Mouse (Mus musculus) kidney, adult 8-10 months (tissue): ENCODE results near the gene Zfp800.

Experiments
- DNase-seq, 2 experiments: peaks; one replicate each; pipeline ENCODE4 v3.0.0; 2022

The Zfp800 gene

GRCm38 (mm10) chr6:28308929-28309328 is 88.9 kb downstream of the Zfp800 start:
- DNase-seq = no peak

- no peak for DNase-seq
These were observed 91.1 kb downstream of the Zfp800 start for GRCm38 (mm10) chr6:28306702-28307101.

GRCm38 (mm10) chr6:28296306-28296705 is 101.5 kb downstream of the Zfp800 start:
- DNase-seq = no peak

GRCm38 (mm10) chr6:28295581-28295980 is 102.2 kb downstream of the Zfp800 start:
- DNase-seq = no peak

- no peak for DNase-seq
These were observed 105.0 kb downstream of the Zfp800 start for GRCm38 (mm10) chr6:28292810-28293209.

DNA sequence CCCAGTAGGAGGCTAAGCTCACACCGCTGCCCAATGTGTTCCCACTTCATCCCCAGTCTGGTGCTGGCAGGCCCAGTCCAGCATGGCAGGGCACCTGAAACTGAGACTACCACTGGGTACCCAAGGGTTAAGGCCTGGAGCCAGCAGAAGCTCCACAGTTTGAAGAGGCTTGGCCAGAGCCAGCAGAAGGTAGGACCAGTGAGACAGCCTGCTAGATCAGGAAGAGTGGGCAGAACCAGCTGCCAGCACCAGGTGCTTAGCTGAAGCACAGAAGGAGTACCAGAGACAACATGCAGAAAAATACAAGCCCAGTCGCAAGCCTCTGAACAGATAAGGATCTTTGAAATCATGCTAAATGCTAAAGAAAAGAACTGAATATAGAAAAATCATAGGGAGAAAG is 117.9 kb downstream of the Zfp800 start:
- DNase-seq = no peak

GRCm38 (mm10) chr6:28262198-28262621 is 135.6 kb downstream of the Zfp800 start:
- DNase-seq = peak; percentile 39 to 53

DNA sequence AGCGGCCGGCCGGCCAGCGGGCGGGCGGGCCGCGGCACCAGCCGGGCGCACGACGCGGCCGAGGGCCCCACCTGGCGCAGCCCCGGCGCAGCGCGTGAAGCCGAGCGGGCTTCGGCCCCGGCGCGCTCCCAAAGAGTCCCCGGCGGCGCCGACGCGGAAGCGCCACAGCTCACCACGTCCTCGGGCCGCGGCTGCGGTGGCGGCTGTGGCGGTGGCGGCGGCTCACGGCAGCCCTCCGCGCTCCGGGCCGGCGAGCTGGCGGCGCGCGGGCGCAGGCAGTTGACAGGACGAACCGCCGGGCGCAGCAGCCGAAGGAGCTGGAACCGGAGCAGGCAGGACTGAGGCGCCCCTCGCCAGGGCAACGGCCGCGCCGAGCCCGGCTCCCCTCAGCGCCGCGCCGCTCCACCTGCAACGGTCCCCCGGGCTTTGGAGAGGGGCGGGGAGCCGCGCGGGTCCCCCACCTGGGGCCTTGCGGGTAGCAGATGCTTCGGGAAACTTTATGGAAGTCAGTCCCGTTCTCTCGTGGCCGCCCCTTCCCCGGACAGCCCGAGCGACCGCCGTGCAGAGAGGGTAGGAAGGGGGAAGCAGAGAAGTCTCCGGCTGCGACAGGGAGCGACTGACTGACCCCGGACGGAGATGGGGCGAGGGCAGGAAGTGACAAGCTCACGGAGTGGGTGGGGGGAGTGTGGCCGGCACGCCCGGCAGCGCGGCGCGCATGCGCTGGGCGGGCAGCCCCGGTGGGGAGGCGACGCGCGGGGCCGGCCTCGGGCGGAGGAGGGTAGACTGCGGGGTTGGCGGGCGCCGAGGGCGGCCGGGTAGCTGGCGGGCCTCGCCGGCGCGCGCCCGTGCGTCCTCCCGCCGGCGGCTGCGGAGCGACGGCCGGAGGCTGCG is 136.3 kb downstream of the Zfp800 start:
- DNase-seq = peak; percentile 89

DNA sequence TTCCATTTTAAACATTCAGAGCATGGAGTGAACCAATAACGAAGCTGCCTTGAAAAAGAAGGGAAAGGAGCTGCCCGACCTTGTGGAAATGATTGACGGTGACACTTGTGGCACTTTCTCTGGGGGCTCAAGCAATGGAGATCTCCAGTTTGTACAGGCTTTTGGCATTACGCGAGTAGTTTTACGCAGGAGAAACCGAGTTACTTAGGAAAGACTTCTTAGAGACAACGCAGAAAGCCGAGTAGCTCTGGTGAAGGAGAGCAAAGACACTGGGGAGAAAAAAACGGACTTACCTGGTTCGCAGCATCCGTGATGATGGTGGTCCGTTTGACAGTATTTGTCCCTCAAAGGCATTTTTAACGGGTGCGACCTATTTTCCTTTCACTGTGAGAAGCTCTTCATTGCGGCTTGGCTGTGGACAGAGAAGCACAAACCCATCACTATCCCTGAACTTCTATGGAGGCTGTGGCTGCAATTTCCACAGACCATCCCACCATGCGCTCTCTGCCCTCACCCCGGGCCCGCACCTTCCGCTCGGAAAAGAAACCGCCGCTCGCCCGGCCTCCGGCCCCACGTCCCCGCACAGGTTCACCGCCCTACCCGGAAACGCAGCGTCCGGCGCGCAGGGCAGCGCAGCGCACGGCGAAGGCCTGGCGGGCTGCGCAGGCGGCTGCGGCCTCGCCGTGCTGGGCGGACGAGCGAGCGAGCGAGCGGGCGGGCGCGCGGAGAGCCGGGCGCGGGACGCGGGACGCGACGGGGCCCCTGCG is 137.2 kb downstream of the Zfp800 start:
- peak in 1 of 2 experiments; percentile 7 for DNase-seq

DNA sequence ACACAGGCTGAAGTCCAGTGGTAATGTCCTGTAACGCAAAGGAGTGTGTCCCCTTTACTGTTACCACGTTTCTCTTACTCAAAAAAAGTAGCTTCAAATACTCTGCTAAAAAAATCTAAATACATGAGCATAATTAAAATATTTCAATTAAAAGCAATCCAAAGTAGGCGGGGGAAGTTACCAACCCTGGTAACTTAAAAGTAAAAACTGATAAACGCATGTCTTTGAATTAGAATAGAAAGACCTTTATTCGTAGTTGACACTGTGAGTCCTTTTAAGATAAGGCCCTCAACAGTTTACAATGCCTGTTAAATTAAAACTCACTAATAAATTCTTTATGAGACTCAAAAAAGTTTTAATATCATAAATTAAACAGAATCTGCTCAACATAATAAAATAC is 138.1 kb downstream of the Zfp800 start:
- DNase-seq = no peak

GRCm38 (mm10) chr6:28258440-28258839 is 139.4 kb downstream of the Zfp800 start:
- no peak for DNase-seq

- DNase-seq = no peak
These were observed 140.0 kb downstream of the Zfp800 start for GRCm38 (mm10) chr6:28257772-28258171.

GRCm38 (mm10) chr6:28252790-28253189 is 145.0 kb downstream of the Zfp800 start:
- no peak for DNase-seq

- no peak for DNase-seq
These were observed 149.6 kb downstream of the Zfp800 start for GRCm38 (mm10) chr6:28248211-28248610.

- DNase-seq = no peak
These were observed 165.0 kb downstream of the Zfp800 start for GRCm38 (mm10) chr6:28232618-28233361.

- DNase-seq = no peak
These were observed 169.7 kb downstream of the Zfp800 start for GRCm38 (mm10) chr6:28228085-28228484.

- DNase-seq = no peak
These were observed 176.8 kb downstream of the Zfp800 start for GRCm38 (mm10) chr6:28221017-28221416.

DNA sequence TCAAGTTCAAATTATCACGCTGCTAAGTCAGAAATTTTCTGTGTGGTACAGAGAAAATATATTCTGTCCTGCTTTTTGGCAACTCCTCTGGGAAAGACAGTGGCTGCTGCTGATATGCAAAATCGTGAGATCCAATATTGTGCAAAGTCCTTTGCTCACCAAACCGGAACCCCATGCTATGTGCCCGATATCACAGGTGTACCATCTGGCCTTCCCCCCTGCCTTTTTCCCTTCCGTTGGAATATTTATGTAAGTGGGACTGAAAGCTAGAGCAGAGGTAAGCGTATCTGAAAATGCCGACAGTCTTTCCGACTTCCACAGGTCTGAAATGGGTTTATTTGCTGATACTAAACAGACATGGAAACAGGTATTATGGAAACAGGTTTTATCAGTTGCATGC is 179.4 kb downstream of the Zfp800 start:
- DNase-seq = no peak

DNA sequence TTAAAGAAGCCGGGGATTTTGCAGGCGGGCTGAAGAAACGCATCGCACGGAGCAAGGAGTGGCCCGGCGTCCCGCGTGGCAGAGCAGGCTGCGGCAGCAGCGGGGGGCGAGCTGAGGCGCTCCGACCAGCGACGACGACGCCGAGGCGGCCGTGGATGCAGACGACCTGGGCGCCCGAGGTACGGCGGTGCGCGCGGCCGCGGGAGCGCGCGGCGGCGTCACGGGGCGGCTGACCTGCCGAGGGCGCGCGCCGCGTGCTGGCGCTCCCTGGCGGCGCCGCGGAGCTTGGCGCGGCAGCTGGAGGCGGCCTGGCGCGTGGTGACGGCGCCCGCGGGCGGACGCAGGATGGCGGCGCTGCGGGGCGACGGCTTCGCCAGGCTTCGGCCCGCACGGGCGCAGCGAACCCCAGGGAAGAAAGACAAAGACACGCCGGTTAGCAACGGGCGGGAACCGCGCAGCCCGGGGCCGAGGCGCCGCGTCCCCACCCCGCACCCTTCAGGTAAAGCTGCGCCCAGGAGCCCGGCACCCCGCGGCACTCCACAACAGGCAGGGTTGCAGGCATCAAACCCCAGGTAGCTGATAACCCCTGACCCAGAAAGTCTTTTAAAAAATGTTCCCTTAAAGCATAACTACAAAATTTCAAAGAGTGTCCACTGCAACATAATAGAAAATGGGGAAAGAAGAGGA is 182.4 kb downstream of the Zfp800 start:
- DNase-seq = peak; percentile 29 to 43

GRCm38 (mm10) chr6:28214658-28215267 is 183.0 kb downstream of the Zfp800 start:
- DNase-seq = no peak

DNA sequence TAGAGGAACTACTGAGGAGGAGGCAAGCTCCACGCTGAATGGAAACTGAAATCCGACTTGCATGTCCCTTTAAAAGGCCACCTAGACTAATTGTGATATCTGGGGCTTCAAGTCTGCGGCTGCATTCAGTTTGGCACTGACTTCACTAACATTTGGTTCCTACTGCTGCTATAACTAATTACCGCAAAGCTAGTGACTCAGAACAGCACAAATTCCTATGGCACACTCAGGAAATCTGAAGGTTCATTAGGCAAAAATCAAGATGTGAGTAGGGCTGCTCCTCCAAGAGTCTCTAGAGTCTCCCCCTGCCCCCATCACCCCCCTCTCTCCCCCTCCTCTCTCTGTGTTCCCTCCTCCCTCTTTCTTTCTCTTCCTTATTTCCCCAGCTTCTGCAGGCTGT is 194.4 kb downstream of the Zfp800 start:
- DNase-seq = no peak

DNA sequence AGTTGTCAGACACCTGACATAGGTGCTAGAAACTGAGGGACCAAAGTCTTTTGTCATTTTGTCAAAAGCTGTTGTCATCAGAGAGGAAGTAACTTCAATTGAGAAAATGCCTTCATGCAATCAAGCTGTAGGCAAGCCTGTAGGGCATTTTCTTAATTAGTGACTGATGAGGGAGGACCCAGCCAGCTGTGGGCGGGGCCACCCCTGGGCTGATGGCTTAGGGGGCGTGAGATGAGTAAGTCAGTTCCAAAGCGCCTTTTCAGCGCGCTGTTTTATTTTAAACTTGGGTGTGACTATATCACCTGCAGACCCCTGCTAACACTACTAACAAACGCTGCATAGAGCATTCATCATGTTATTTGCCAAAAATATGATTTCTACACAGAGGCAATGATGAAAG is 195.0 kb downstream of the Zfp800 start:
- no peak for DNase-seq
